Mouse (Mus musculus): ENCODE measurements at regions not wholly inside any gene's neighbourhood (a gene's known extent, or its start where the extent isn't known, plus 50 kb on each side); places are given as distances from the start of the nearest gene placed in this dataset.

DNA sequence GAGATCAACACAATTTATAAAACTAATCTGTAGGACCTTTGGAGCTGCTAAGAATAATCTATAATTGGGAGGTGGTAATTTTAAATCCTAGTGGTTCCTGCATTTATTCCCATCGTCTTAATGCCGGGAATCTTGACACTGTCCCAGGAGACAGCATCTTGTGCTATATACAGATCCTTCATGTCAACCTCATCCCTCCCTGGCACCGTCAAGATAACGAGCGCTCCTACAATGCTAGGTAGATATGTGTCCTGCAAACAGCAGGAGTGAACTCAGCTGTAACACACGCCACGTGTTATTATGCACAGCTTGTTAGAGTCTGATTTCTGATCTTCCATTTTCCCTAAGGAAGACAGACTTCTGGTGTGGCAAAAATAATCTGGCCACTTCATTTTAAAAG, 237.0 kb upstream of the Cnr1 start:
- H3K27ac ChIP-seq (ENCODE audit: insufficient read depth, low read length): no peak overlapping the region
- peaks cover 4% of the 10 kb centered on the region; the same call in 1 of the 2 replicates for H3K9me3 ChIP-seq (replicated peaks; ENCODE audit: control insufficient read depth, insufficient read depth, low read length, poor library complexity, severe bottlenecking)
- no peak overlapping the region for H3K4me3 ChIP-seq (ENCODE audit: low read depth, low read length)
- H3K36me3 ChIP-seq (ENCODE audit: control insufficient read depth, insufficient read depth, low read length, poor library complexity, severe bottlenecking): no peaks in the 10 kb centered on the region
- TF ChIP-seq CTCF (IDR thresholded peaks at IDR 0.05; ENCODE audit: low read depth, low read length) (no peak), EP300 (IDR thresholded peaks at IDR 0.05; ENCODE audit: insufficient read depth, low read depth, low read length) (no peak), POLR2A (IDR thresholded peaks at IDR 0.05; ENCODE audit: insufficient read depth, low read length) (no peak)
- no peak overlapping the region for H3K9ac ChIP-seq (ENCODE audit: low read depth, poor library complexity, severe bottlenecking)
- H3K27me3 ChIP-seq (ENCODE audit: control insufficient read depth, insufficient read depth, low read length, poor library complexity, severe bottlenecking): no peaks in the 10 kb centered on the region
- H3K4me1 ChIP-seq (ENCODE audit: control insufficient read depth, insufficient read depth, low read length): no peaks in the 10 kb centered on the region

DNA sequence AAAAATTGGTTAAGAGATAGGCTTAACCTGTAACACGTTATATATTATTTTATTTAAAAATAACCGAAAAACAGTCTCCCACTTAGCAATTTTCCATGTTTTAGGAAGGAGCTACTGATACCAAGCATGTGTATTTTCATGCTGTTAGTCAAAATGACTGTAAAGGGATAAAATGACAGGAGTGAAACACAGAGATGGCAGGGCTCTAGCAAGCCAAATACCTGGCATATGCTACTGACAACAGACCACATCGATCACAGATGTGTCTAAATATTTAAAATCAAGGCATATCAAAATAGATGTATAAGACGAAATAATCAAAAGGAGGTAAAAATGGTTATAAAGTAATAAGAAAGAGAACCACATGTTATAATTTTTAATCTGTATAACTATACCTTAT, 231.0 kb upstream of the Cnr1 start:
- Histone ChIP-seq H3K27me3 (ENCODE audit: control insufficient read depth, insufficient read depth, low read length, poor library complexity, severe bottlenecking) (no peaks in the 10 kb centered on the region), H3K9ac (ENCODE audit: low read depth, poor library complexity, severe bottlenecking) (no peak overlapping the region), H3K27ac (ENCODE audit: insufficient read depth, low read length) (no peak overlapping the region), H3K4me3 (ENCODE audit: low read depth, low read length) (no peak overlapping the region), H3K36me3 (ENCODE audit: control insufficient read depth, insufficient read depth, low read length, poor library complexity, severe bottlenecking) (no peaks in the 10 kb centered on the region), H3K9me3 (replicated peaks; ENCODE audit: control insufficient read depth, insufficient read depth, low read length, poor library complexity, severe bottlenecking) (0 out of 2 replicates have a peak, but pooled peaks cover 2% of the 10 kb centered on the region), H3K4me1 (ENCODE audit: control insufficient read depth, insufficient read depth, low read length) (no peaks in the 10 kb centered on the region)
- TF ChIP-seq CTCF (IDR thresholded peaks at IDR 0.05; ENCODE audit: low read depth, low read length) (no peak), EP300 (IDR thresholded peaks at IDR 0.05; ENCODE audit: insufficient read depth, low read depth, low read length) (no peak)

DNA sequence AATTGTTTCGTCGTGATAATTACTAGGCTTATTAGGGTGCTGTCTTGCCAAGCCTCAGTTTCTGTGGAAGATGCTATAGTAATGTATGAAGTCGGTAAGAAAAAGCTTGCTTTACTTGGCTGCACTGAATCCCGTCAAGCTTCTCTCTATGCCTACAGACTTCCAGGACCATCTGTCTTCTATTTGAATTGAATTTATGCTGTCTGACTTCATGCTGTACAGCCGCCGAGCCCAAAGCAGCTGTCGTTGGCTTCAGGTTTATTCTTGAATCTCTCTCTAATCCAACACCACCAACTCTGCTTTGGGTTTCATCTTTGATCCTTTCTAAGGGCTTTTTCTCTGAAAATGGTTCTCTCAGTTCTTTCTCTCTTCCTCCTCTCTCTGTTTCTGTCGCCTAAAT, 227.4 kb upstream of the Cnr1 start:
- Histone ChIP-seq H3K27ac (ENCODE audit: insufficient read depth, low read length) (no peak overlapping the region), H3K4me1 (ENCODE audit: control insufficient read depth, insufficient read depth, low read length) (no peaks in the 10 kb centered on the region), H3K9ac (ENCODE audit: low read depth, poor library complexity, severe bottlenecking) (no peak overlapping the region), H3K36me3 (ENCODE audit: control insufficient read depth, insufficient read depth, low read length, poor library complexity, severe bottlenecking) (no peaks in the 10 kb centered on the region), H3K9me3 (replicated peaks; ENCODE audit: control insufficient read depth, insufficient read depth, low read length, poor library complexity, severe bottlenecking) (0 out of 2 replicates have a peak, but pooled peaks cover 2% of the 10 kb centered on the region), H3K4me3 (ENCODE audit: low read depth, low read length) (no peak overlapping the region), H3K27me3 (ENCODE audit: control insufficient read depth, insufficient read depth, low read length, poor library complexity, severe bottlenecking) (no peaks in the 10 kb centered on the region)
- TF ChIP-seq POLR2A (IDR thresholded peaks at IDR 0.05; ENCODE audit: insufficient read depth, low read length) (no peak), CTCF (IDR thresholded peaks at IDR 0.05; ENCODE audit: low read depth, low read length) (no peak), EP300 (IDR thresholded peaks at IDR 0.05; ENCODE audit: insufficient read depth, low read depth, low read length) (no peak)

- H3K36me3 ChIP-seq (ENCODE audit: control insufficient read depth, insufficient read depth, low read length, poor library complexity, severe bottlenecking): no peaks in the 10 kb centered on the region
- TF ChIP-seq EP300 (IDR thresholded peaks at IDR 0.05; ENCODE audit: insufficient read depth, low read depth, low read length) (no peak), CTCF (IDR thresholded peaks at IDR 0.05; ENCODE audit: low read depth, low read length) (no peak), POLR2A (IDR thresholded peaks at IDR 0.05; ENCODE audit: insufficient read depth, low read length) (no peak)
- no peaks in the 10 kb centered on the region for H3K27me3 ChIP-seq (ENCODE audit: control insufficient read depth, insufficient read depth, low read length, poor library complexity, severe bottlenecking)
- no peak overlapping the region for H3K9ac ChIP-seq (ENCODE audit: low read depth, poor library complexity, severe bottlenecking)
- H3K4me3 ChIP-seq (ENCODE audit: low read depth, low read length): no peak overlapping the region
- H3K4me1 ChIP-seq (ENCODE audit: control insufficient read depth, insufficient read depth, low read length): no peaks in the 10 kb centered on the region
- H3K9me3 ChIP-seq (replicated peaks; ENCODE audit: control insufficient read depth, insufficient read depth, low read length, poor library complexity, severe bottlenecking): no peaks in the 10 kb centered on the region
- no peak overlapping the region for H3K27ac ChIP-seq (ENCODE audit: insufficient read depth, low read length)
Observed at GRCm38 (mm10) chr4:33702028-33702666, 222.2 kb upstream of the Cnr1 start.

- no peak overlapping the region for H3K9ac ChIP-seq (ENCODE audit: low read depth, poor library complexity, severe bottlenecking)
- H3K4me3 ChIP-seq (ENCODE audit: low read depth, low read length): no peak overlapping the region
- no peaks in the 10 kb centered on the region for H3K9me3 ChIP-seq (replicated peaks; ENCODE audit: control insufficient read depth, insufficient read depth, low read length, poor library complexity, severe bottlenecking)
- H3K27me3 ChIP-seq (ENCODE audit: control insufficient read depth, insufficient read depth, low read length, poor library complexity, severe bottlenecking): no peaks in the 10 kb centered on the region
- no peak overlapping the region for H3K27ac ChIP-seq (ENCODE audit: insufficient read depth, low read length)
- no peaks in the 10 kb centered on the region for H3K4me1 ChIP-seq (ENCODE audit: control insufficient read depth, insufficient read depth, low read length)
- TF ChIP-seq POLR2A (IDR thresholded peaks at IDR 0.05; ENCODE audit: insufficient read depth, low read length) (no peak), CTCF (IDR thresholded peaks at IDR 0.05; ENCODE audit: low read depth, low read length) (no peak), EP300 (IDR thresholded peaks at IDR 0.05; ENCODE audit: insufficient read depth, low read depth, low read length) (no peak)
- no peaks in the 10 kb centered on the region for H3K36me3 ChIP-seq (ENCODE audit: control insufficient read depth, insufficient read depth, low read length, poor library complexity, severe bottlenecking)
Observed at GRCm38 (mm10) chr4:33705722-33706121, 218.7 kb upstream of the Cnr1 start.

- TF ChIP-seq EP300 (IDR thresholded peaks at IDR 0.05; ENCODE audit: insufficient read depth, low read depth, low read length): no peak
- TF ChIP-seq CTCF (IDR thresholded peaks at IDR 0.05; ENCODE audit: low read depth, low read length): peak; percentile 84
- Histone ChIP-seq H3K4me1 (ENCODE audit: control insufficient read depth, insufficient read depth, low read length) (no peaks in the 10 kb centered on the region), H3K27me3 (ENCODE audit: control insufficient read depth, insufficient read depth, low read length, poor library complexity, severe bottlenecking) (no peaks in the 10 kb centered on the region), H3K9ac (ENCODE audit: low read depth, poor library complexity, severe bottlenecking) (no peak overlapping the region), H3K4me3 (ENCODE audit: low read depth, low read length) (no peak overlapping the region), H3K36me3 (ENCODE audit: control insufficient read depth, insufficient read depth, low read length, poor library complexity, severe bottlenecking) (no peaks in the 10 kb centered on the region), H3K27ac (ENCODE audit: insufficient read depth, low read length) (no peak overlapping the region), H3K9me3 (replicated peaks; ENCODE audit: control insufficient read depth, insufficient read depth, low read length, poor library complexity, severe bottlenecking) (no peaks in the 10 kb centered on the region)
Observed at GRCm38 (mm10) chr4:33706785-33707184, 217.6 kb upstream of the Cnr1 start.
